Mouse (Mus musculus): ENCODE data around the gene BC005537. TPM values are rescaled to one million over a fixed set of nuclear protein-coding genes. Genes with fewer than 3 reads are reported as not detected.
"Not testable (repeated sequence)": the region's sequence is repeated elsewhere in the genome, so short reads cannot be mapped to it uniquely, and the experiment has no call there.

The BC005537 gene
- 91.9 and 121 TPM in 2 replicates for total RNA-seq (2014; fragmentation: Nextera tagmentation)
- total RNA-seq (2017): 42.4 and 44.0 TPM in 2 replicates

GRCm38 (mm10) chr13:24801308-24801921 lies at the start of gene BC005537:
BC005537 (plus strand) TSS chr13:24801657.
- ATAC-seq (replicated peaks; ENCODE audit: low FRiP score, low TSS enrichment, poor library complexity, severe bottlenecking): peak; percentile 39

- ATAC-seq (replicated peaks; ENCODE audit: low FRiP score, low TSS enrichment, poor library complexity, severe bottlenecking): no peak
Measured at GRCm38 (mm10) chr13:24756756-24757155, 44.7 kb upstream of the BC005537 start.

- no peak for ATAC-seq (replicated peaks; ENCODE audit: low FRiP score, low TSS enrichment, poor library complexity, severe bottlenecking)
Measured at GRCm38 (mm10) chr13:24757820-24758564, 43.5 kb upstream of the BC005537 start.

GRCm38 (mm10) chr13:24759451-24759850 lies 42.0 kb upstream of the BC005537 start:
- no peak for ATAC-seq (replicated peaks; ENCODE audit: low FRiP score, low TSS enrichment, poor library complexity, severe bottlenecking)

GRCm38 (mm10) chr13:24760351-24760870 lies 41.0 kb upstream of the BC005537 start:
- no peak for ATAC-seq (replicated peaks; ENCODE audit: low FRiP score, low TSS enrichment, poor library complexity, severe bottlenecking)

- no peak for ATAC-seq (replicated peaks; ENCODE audit: low FRiP score, low TSS enrichment, poor library complexity, severe bottlenecking)
Measured at GRCm38 (mm10) chr13:24761083-24761402, 40.4 kb upstream of the BC005537 start.

GRCm38 (mm10) chr13:24761403-24762227 lies 39.8 kb upstream of the BC005537 start, which contains the start of gene Gmnn:
Gmnn (minus strand) TSS chr13:24761923.
- ATAC-seq (replicated peaks; ENCODE audit: low FRiP score, low TSS enrichment, poor library complexity, severe bottlenecking): peak; percentile 95

- ATAC-seq (replicated peaks; ENCODE audit: low FRiP score, low TSS enrichment, poor library complexity, severe bottlenecking): no peak
Measured at GRCm38 (mm10) chr13:24762254-24762653, 39.2 kb upstream of the BC005537 start.

- ATAC-seq (replicated peaks; ENCODE audit: low FRiP score, low TSS enrichment, poor library complexity, severe bottlenecking): not testable (repeated sequence)
Measured at GRCm38 (mm10) chr13:24767809-24768208, 33.6 kb upstream of the BC005537 start.

GRCm38 (mm10) chr13:24771482-24771881 lies 30.0 kb upstream of the BC005537 start:
- ATAC-seq (replicated peaks; ENCODE audit: low FRiP score, low TSS enrichment, poor library complexity, severe bottlenecking): not testable (repeated sequence)

GRCm38 (mm10) chr13:24776146-24776844 lies 25.2 kb upstream of the BC005537 start:
- ATAC-seq (replicated peaks; ENCODE audit: low FRiP score, low TSS enrichment, poor library complexity, severe bottlenecking): peak; percentile 85

GRCm38 (mm10) chr13:24778026-24778425 lies 23.4 kb upstream of the BC005537 start:
- no peak for ATAC-seq (replicated peaks; ENCODE audit: low FRiP score, low TSS enrichment, poor library complexity, severe bottlenecking)

GRCm38 (mm10) chr13:24778706-24779380 lies 22.6 kb upstream of the BC005537 start:
- no peak for ATAC-seq (replicated peaks; ENCODE audit: low FRiP score, low TSS enrichment, poor library complexity, severe bottlenecking)

GRCm38 (mm10) chr13:24781916-24782315 lies 19.5 kb upstream of the BC005537 start:
- ATAC-seq (replicated peaks; ENCODE audit: low FRiP score, low TSS enrichment, poor library complexity, severe bottlenecking): no peak

GRCm38 (mm10) chr13:24786014-24786490 lies 15.4 kb upstream of the BC005537 start:
- no peak for ATAC-seq (replicated peaks; ENCODE audit: low FRiP score, low TSS enrichment, poor library complexity, severe bottlenecking)

- ATAC-seq (replicated peaks; ENCODE audit: low FRiP score, low TSS enrichment, poor library complexity, severe bottlenecking): no peak
Measured at GRCm38 (mm10) chr13:24787477-24787876, 14.0 kb upstream of the BC005537 start.

GRCm38 (mm10) chr13:24791349-24791748 lies 10.1 kb upstream of the BC005537 start:
- no peak for ATAC-seq (replicated peaks; ENCODE audit: low FRiP score, low TSS enrichment, poor library complexity, severe bottlenecking)

GRCm38 (mm10) chr13:24792411-24793045 lies 8.9 kb upstream of the BC005537 start:
- ATAC-seq (replicated peaks; ENCODE audit: low FRiP score, low TSS enrichment, poor library complexity, severe bottlenecking): no peak
